Mouse (Mus musculus) lung, postnatal 0 days (tissue): ENCODE data around the gene Cnot2.

Experiments
- CTCF ChIP-seq: IDR thresholded peaks from 2 replicates; pipeline ENCODE4 v1.5.1; 2016; ENCODE audit warnings: antibody characterized with exemption, mild to moderate bottlenecking
- EP300 ChIP-seq: IDR thresholded peaks from 2 replicates; pipeline ENCODE4 v1.6.1; 2016; ENCODE audit warnings: antibody characterized with exemption, mild to moderate bottlenecking, control low read depth

DNA sequence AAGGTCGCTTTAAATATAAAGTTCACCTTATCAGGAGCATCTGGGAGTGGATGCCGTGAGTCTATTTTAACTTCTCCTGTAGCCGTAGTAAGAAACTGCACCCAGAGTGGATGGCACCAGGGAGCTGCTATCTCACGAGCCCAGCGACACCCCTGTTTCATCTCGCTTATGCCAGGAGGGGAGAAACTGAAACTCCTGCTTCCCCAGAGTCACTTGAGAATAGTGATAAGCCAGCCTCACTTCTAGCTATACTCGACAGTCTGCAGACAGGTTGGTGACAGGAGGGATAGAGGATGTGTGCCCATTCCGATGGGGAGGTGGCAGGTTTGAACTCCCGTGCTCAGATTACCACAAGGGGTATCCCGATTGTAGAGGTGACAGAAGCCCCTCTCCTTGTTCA lies 141.2 kb downstream of the Cnot2 start:
- TF ChIP-seq CTCF = no peak
- no peak for TF ChIP-seq EP300
